Mouse (Mus musculus) erythroid progenitor cell, adult 5-6 weeks (primary cell): ENCODE data around the gene Gna11. TPM values are rescaled to one million over a fixed set of nuclear protein-coding genes. Genes with fewer than 3 reads are reported as not detected.

ENCODE experiments used
- ATAC-seq: replicated peaks from 2 replicates; pipeline ENCODE4 v1.8.0; 2016; ENCODE audit warnings: moderate number of reproducible peaks, mild to moderate bottlenecking, moderate TSS enrichment, inconsistent platforms; ENCODE audit not compliant: poor library complexity, low FRiP score, severe bottlenecking
- total RNA-seq, 2 experiments: library from RNA; stranded (forward) in 1 of 2; stranded (reverse) in 1 of 2; fragments of 150-400 nt in 1 of 2; fragments of 186-747, 209-891 nt in 1 of 2; gene quantifications; 2 replicates each; pipeline versions ENCODE4 v1.2.3 to v1.2.4; 2015 to 2017; ENCODE audit warnings: low replicate concordance in 2 of 2

Gna11 gene
- total RNA-seq, 2 experiments from 2014 or later = 11.0 to 11.3 TPM

- no peak for ATAC-seq
Measured at GRCm38 (mm10) chr10:81568381-81569191, 23.6 kb upstream of the Gna11 start.

GRCm38 (mm10) chr10:81565257-81566228 is 20.6 kb upstream of the Gna11 start:
- ATAC-seq = no peak

GRCm38 (mm10) chr10:81564734-81565133 is 19.7 kb upstream of the Gna11 start:
- ATAC-seq = peak; percentile 63

- ATAC-seq = no peak
Measured at GRCm38 (mm10) chr10:81564216-81564615, 19.2 kb upstream of the Gna11 start.

- no peak for ATAC-seq
Measured at GRCm38 (mm10) chr10:81563481-81563880, 18.5 kb upstream of the Gna11 start.

- no peak for ATAC-seq
Measured at GRCm38 (mm10) chr10:81562411-81562810, 17.4 kb upstream of the Gna11 start.

- ATAC-seq = 0 out of 2 replicates have a peak, but pooled peaks have one; percentile 13
Measured at GRCm38 (mm10) chr10:81560719-81561459, 15.9 kb upstream of the Gna11 start.

GRCm38 (mm10) chr10:81559627-81560539 is 14.9 kb upstream of the Gna11 start:
- ATAC-seq = peak; percentile 32; the same call in 1 of the 2 replicates

- peak; percentile 71 for ATAC-seq
Measured at GRCm38 (mm10) chr10:81559163-81559626, 14.2 kb upstream of the Gna11 start, which contains the start of gene Aes. TSS of gene Aes (plus strand) at chr10:81559488.

- no peak for ATAC-seq
Measured at GRCm38 (mm10) chr10:81557491-81557890, 12.5 kb upstream of the Gna11 start.

- ATAC-seq = no peak
Measured at GRCm38 (mm10) chr10:81556282-81556681, 11.3 kb upstream of the Gna11 start.

GRCm38 (mm10) chr10:81553807-81554755 is 9.1 kb upstream of the Gna11 start:
- no peak for ATAC-seq

- ATAC-seq = no peak
Measured at GRCm38 (mm10) chr10:81553232-81553631, 8.2 kb upstream of the Gna11 start.

- ATAC-seq = peak; percentile 79
Measured at GRCm38 (mm10) chr10:81551597-81552102, 6.7 kb upstream of the Gna11 start.

GRCm38 (mm10) chr10:81550257-81550656 is 5.3 kb upstream of the Gna11 start:
- ATAC-seq = peak; percentile 43; the same call in 1 of the 2 replicates

- no peak for ATAC-seq
Measured at GRCm38 (mm10) chr10:81548944-81549343, 4.0 kb upstream of the Gna11 start.
